Mouse (Mus musculus): ENCODE data around the gene Tnni3k.

- TF ChIP-seq CTCF (IDR thresholded peaks at IDR 0.05; ENCODE audit: extremely low read depth, insufficient read depth, insufficient read length, insufficient replicate concordance) (no peak), POLR2A (IDR thresholded peaks at IDR 0.05; ENCODE audit: low read depth, low read length) (no peak)
Observed at GRCm38 (mm10) chr3:154744317-154744716, 310.9 kb downstream of the Tnni3k start.

Data from spleen, adult 2 months (tissue).